Mouse (Mus musculus) liver, adult 2 months (tissue): ENCODE measurements around the gene Lamp1. TPM values are rescaled to one million over a fixed set of nuclear protein-coding genes. Genes with fewer than 3 reads are reported as not detected.

Experiments
- DNase-seq: peaks from one replicate; pipeline ENCODE4 v3.0.0-alpha.2; 2011; ENCODE audit warnings: low read depth, low spot score; ENCODE audit errors: extremely low read depth
- H3K27ac ChIP-seq: fragments of 200-500 bp; replicated peaks from 2 replicates; pipeline ENCODE4 v1.5.1; 2012; ENCODE audit warnings: low read depth, mild to moderate bottlenecking, control low read depth, inconsistent platforms, low read length; ENCODE audit not compliant: insufficient read depth
- H3K27me3 ChIP-seq: fragments of 200-500 bp; 2 replicates; pipeline ENCODE4 v1.6.1; 2012; ENCODE audit warnings: mild to moderate bottlenecking, moderate library complexity, low read length, inconsistent platforms; ENCODE audit not compliant: control insufficient read depth, insufficient read depth
- H3K36me3 ChIP-seq: fragments of 200-500 bp; 2 replicates; pipeline ENCODE4 v1.6.1; 2012; ENCODE audit warnings: low read length, inconsistent platforms; ENCODE audit not compliant: control insufficient read depth, insufficient read depth
- H3K4me1 ChIP-seq: fragments of 200-500 bp; 2 replicates; pipeline ENCODE4 v1.6.1; 2011; ENCODE audit warnings: low read length; ENCODE audit not compliant: control insufficient read depth, insufficient read depth
- H3K4me3 ChIP-seq: fragments of 200-500 bp; 2 replicates; pipeline ENCODE4 v1.5.1; 2011; ENCODE audit warnings: low read depth, mild to moderate bottlenecking, control low read depth, low read length, moderate library complexity; ENCODE audit not compliant: insufficient read depth
- H3K79me2 ChIP-seq: fragments of 200-500 bp; 2 replicates; pipeline ENCODE4 v1.6.1; 2012; ENCODE audit warnings: inconsistent platforms, mild to moderate bottlenecking, low read length, moderate library complexity; ENCODE audit not compliant: control insufficient read depth, insufficient read depth
- H3K9ac ChIP-seq: fragments of 200-500 bp; 2 replicates; pipeline ENCODE4 v1.6.1; 2012; ENCODE audit warnings: low read depth, mild to moderate bottlenecking, control low read depth, inconsistent platforms, low read length
- CTCF ChIP-seq: fragments of 200-500 bp; IDR thresholded peaks from 2 replicates; pipeline ENCODE4 v1.5.1; 2011; ENCODE audit warnings: low read depth, low read length, control low read depth
- POLR2A ChIP-seq: fragments of 200-500 bp; IDR thresholded peaks from 2 replicates; pipeline ENCODE4 v1.6.1; 2011; ENCODE audit warnings: low read length, control low read depth; ENCODE audit not compliant: insufficient read depth; ENCODE audit errors: extremely low read depth
- WGBS: fragments of 180-500 bp; shearing (Covaris S2); methylation state at CpG from one replicate; pipeline ENCODE4 v1.1.7; 2018; 5-methylcytosine and 5-hydroxymethylcytosine counted together
- polyA plus RNA-seq: library from polyadenylated mRNA; depleted of rRNA; stranded (reverse); fragments of >200 nt; gene quantifications from 2 replicates; pipeline ENCODE4 v1.2.3, GENCODE M21; 2012; rRNA removed
- total RNA-seq: library from RNA; depleted of rRNA; stranded (reverse); fragments of >200 nt; gene quantifications from 2 replicates; pipeline ENCODE4 v1.2.3, GENCODE M21; 2014; rRNA removed

Lamp1 gene
- total RNA-seq (381 and 420 TPM in 2 replicates), polyA plus RNA-seq (563 and 625 TPM in 2 replicates)

GRCm38 (mm10) chr8:13158718-13159376 is at the start of gene Lamp1:
Gene Lamp1, plus strand, starts transcription at chr8:13159161.
- peaks cover 20% of the 10 kb centered on the region; the same call in 1 of the 2 replicates for H3K79me2 ChIP-seq
- under 1% methylated on average over 40 of the region's 50 CpGs for WGBS
- peak within 1 kb of the TSS; percentile 95 for H3K9ac ChIP-seq
- peak; percentile 82 for DNase-seq
- H3K36me3 ChIP-seq, result no peaks in the 10 kb centered on the region
- TF ChIP-seq CTCF (no peak), POLR2A (peak; percentile 49; the same call in 1 of the 2 replicates)
- H3K27ac ChIP-seq, result peak within 1 kb of the TSS; percentile 78
- H3K4me1 ChIP-seq, result peaks cover 23% of the 10 kb centered on the region
- no peaks in the 10 kb centered on the region for H3K27me3 ChIP-seq
- peak within 1 kb of the TSS; percentile 98 for H3K4me3 ChIP-seq

GRCm38 (mm10) chr8:13109416-13109960 is 49.5 kb upstream of the Lamp1 start:
- Histone ChIP-seq H3K27ac (no peak overlapping the region), H3K4me3 (no peak overlapping the region), H3K9ac (no peak overlapping the region), H3K4me1 (peaks cover 16% of the 10 kb centered on the region), H3K79me2 (peaks cover 63% of the 10 kb centered on the region), H3K36me3 (peaks cover 12% of the 10 kb centered on the region), H3K27me3 (no peaks in the 10 kb centered on the region)
- 33% methylated on average over 1 of the region's 1 CpGs for WGBS
- peak; percentile 59 for DNase-seq
- TF ChIP-seq POLR2A (no peak), CTCF (no peak)

GRCm38 (mm10) chr8:13111917-13112316 is 47.0 kb upstream of the Lamp1 start:
- H3K79me2 ChIP-seq, result peaks cover 55% of the 10 kb centered on the region; the same call in 1 of the 2 replicates
- no peak overlapping the region for H3K27ac ChIP-seq
- WGBS, result 91% methylated on average over 11 of the region's 11 CpGs
- no peak overlapping the region for H3K9ac ChIP-seq
- DNase-seq, result no peak
- no peak for TF ChIP-seq CTCF
- TF ChIP-seq POLR2A, result no peak
- H3K27me3 ChIP-seq, result no peaks in the 10 kb centered on the region
- H3K36me3 ChIP-seq, result peaks cover 12% of the 10 kb centered on the region
- peaks cover 13% of the 10 kb centered on the region for H3K4me1 ChIP-seq
- no peak overlapping the region for H3K4me3 ChIP-seq

- TF ChIP-seq POLR2A (no peak), CTCF (no peak)
- H3K79me2 ChIP-seq, result peaks cover 47% of the 10 kb centered on the region; the same call in 1 of the 2 replicates
- 93% methylated on average over 4 of the region's 4 CpGs for WGBS
- H3K4me3 ChIP-seq, result no peak overlapping the region
- H3K4me1 ChIP-seq, result peaks cover 10% of the 10 kb centered on the region
- no peak overlapping the region for H3K27ac ChIP-seq
- no peak for DNase-seq
- H3K27me3 ChIP-seq, result no peaks in the 10 kb centered on the region
- peaks cover 10% of the 10 kb centered on the region; the same call in 1 of the 2 replicates for H3K36me3 ChIP-seq
- H3K9ac ChIP-seq, result no peak overlapping the region
Observed at GRCm38 (mm10) chr8:13113232-13113631, 45.7 kb upstream of the Lamp1 start.

GRCm38 (mm10) chr8:13117096-13117495 is 41.9 kb upstream of the Lamp1 start:
- Histone ChIP-seq H3K79me2 (peaks cover 23% of the 10 kb centered on the region; the same call in 1 of the 2 replicates), H3K27ac (no peak overlapping the region), H3K4me1 (no peaks in the 10 kb centered on the region), H3K9ac (no peak overlapping the region), H3K4me3 (no peak overlapping the region), H3K27me3 (no peaks in the 10 kb centered on the region), H3K36me3 (peaks cover 13% of the 10 kb centered on the region; the same call in 1 of the 2 replicates)
- whole genome bisulfite sequencing, result 96% methylated on average over 2 of the region's 2 CpGs
- DNase-seq, result no peak
- TF ChIP-seq CTCF (no peak), POLR2A (no peak)
